Mouse (Mus musculus): ENCODE data around the gene Prex1. TPM values are rescaled to one million over a fixed set of nuclear protein-coding genes. Genes with fewer than 3 reads are reported as not detected.

The Prex1 gene
- polyA plus RNA-seq, 1 experiment from 2014 or later: 11.6 TPM

- WGBS: 80% methylated on average over 17 of the region's 17 CpGs
- no peak for ATAC-seq (replicated peaks; ENCODE audit: extremely low read depth, insufficient read depth, low FRiP score)
- no peak overlapping the region for H3K4me2 ChIP-seq (ENCODE audit: low read depth, low read length)
- H3K27me3 ChIP-seq (ENCODE audit: control insufficient read depth, insufficient read depth, low read length): no peaks in the 10 kb centered on the region
- no peak overlapping the region for H3K9ac ChIP-seq (ENCODE audit: low read length)
- H3K4me3 ChIP-seq (ENCODE audit: low read length): no peak overlapping the region
- H3K36me3 ChIP-seq (ENCODE audit: control insufficient read depth, insufficient read depth): no peaks in the 10 kb centered on the region
- no peaks in the 10 kb centered on the region for H3K9me3 ChIP-seq (replicated peaks; ENCODE audit: control insufficient read depth, low read length)
- H3K27ac ChIP-seq (ENCODE audit: low read length): no peak overlapping the region
- peaks cover 20% of the 10 kb centered on the region for H3K4me1 ChIP-seq (ENCODE audit: control insufficient read depth, insufficient read depth, low read length)
These were observed 107.0 kb downstream of the Prex1 start for GRCm38 (mm10) chr2:166606481-166607245.

- H3K27me3 ChIP-seq (ENCODE audit: control insufficient read depth, insufficient read depth, low read length): no peaks in the 10 kb centered on the region
- WGBS: 62% methylated on average over 6 of the region's 6 CpGs
- H3K9me3 ChIP-seq (replicated peaks; ENCODE audit: control insufficient read depth, low read length): no peaks in the 10 kb centered on the region
- no peak for ATAC-seq (replicated peaks; ENCODE audit: extremely low read depth, insufficient read depth, low FRiP score)
- no peak overlapping the region for H3K9ac ChIP-seq (ENCODE audit: low read length)
- peaks cover 20% of the 10 kb centered on the region for H3K4me1 ChIP-seq (ENCODE audit: control insufficient read depth, insufficient read depth, low read length)
- H3K27ac ChIP-seq (ENCODE audit: low read length): no peak overlapping the region
- no peak overlapping the region for H3K4me3 ChIP-seq (ENCODE audit: low read length)
- no peak overlapping the region for H3K4me2 ChIP-seq (ENCODE audit: low read depth, low read length)
- H3K36me3 ChIP-seq (ENCODE audit: control insufficient read depth, insufficient read depth): no peaks in the 10 kb centered on the region
These were observed 107.6 kb downstream of the Prex1 start for GRCm38 (mm10) chr2:166606053-166606452.

GRCm38 (mm10) chr2:166605164-166605831 is 108.3 kb downstream of the Prex1 start:
- peak; percentile 45; the same call in 1 of the 2 replicates for ATAC-seq (replicated peaks; ENCODE audit: extremely low read depth, insufficient read depth, low FRiP score)
- Histone ChIP-seq H3K27ac (ENCODE audit: low read length) (peak overlapping the region; percentile 39; the same call in 1 of the 2 replicates), H3K4me3 (ENCODE audit: low read length) (peak overlapping the region; percentile 7; the same call in 1 of the 2 replicates), H3K27me3 (ENCODE audit: control insufficient read depth, insufficient read depth, low read length) (no peaks in the 10 kb centered on the region), H3K4me2 (ENCODE audit: low read depth, low read length) (peak overlapping the region; percentile 43), H3K9me3 (replicated peaks; ENCODE audit: control insufficient read depth, low read length) (no peaks in the 10 kb centered on the region), H3K36me3 (ENCODE audit: control insufficient read depth, insufficient read depth) (no peaks in the 10 kb centered on the region), H3K9ac (ENCODE audit: low read length) (peak overlapping the region; percentile 44), H3K4me1 (ENCODE audit: control insufficient read depth, insufficient read depth, low read length) (peaks cover 20% of the 10 kb centered on the region)
- WGBS: 40% methylated on average over 12 of the region's 12 CpGs

GRCm38 (mm10) chr2:166602948-166603347 is 110.7 kb downstream of the Prex1 start:
- Histone ChIP-seq H3K36me3 (ENCODE audit: control insufficient read depth, insufficient read depth) (no peaks in the 10 kb centered on the region), H3K4me1 (ENCODE audit: control insufficient read depth, insufficient read depth, low read length) (peaks cover 16% of the 10 kb centered on the region), H3K4me2 (ENCODE audit: low read depth, low read length) (no peak overlapping the region), H3K9ac (ENCODE audit: low read length) (no peak overlapping the region), H3K27ac (ENCODE audit: low read length) (no peak overlapping the region), H3K9me3 (replicated peaks; ENCODE audit: control insufficient read depth, low read length) (no peaks in the 10 kb centered on the region), H3K4me3 (ENCODE audit: low read length) (no peak overlapping the region), H3K27me3 (ENCODE audit: control insufficient read depth, insufficient read depth, low read length) (no peaks in the 10 kb centered on the region)
- WGBS: 92% methylated on average over 3 of the region's 3 CpGs
- ATAC-seq (replicated peaks; ENCODE audit: extremely low read depth, insufficient read depth, low FRiP score): no peak

GRCm38 (mm10) chr2:166601420-166601819 is 112.2 kb downstream of the Prex1 start:
- Histone ChIP-seq H3K27me3 (ENCODE audit: control insufficient read depth, insufficient read depth, low read length) (no peaks in the 10 kb centered on the region), H3K4me1 (ENCODE audit: control insufficient read depth, insufficient read depth, low read length) (peaks cover 16% of the 10 kb centered on the region), H3K4me2 (ENCODE audit: low read depth, low read length) (no peak overlapping the region), H3K36me3 (ENCODE audit: control insufficient read depth, insufficient read depth) (no peaks in the 10 kb centered on the region), H3K27ac (ENCODE audit: low read length) (no peak overlapping the region), H3K9ac (ENCODE audit: low read length) (no peak overlapping the region), H3K9me3 (replicated peaks; ENCODE audit: control insufficient read depth, low read length) (no peaks in the 10 kb centered on the region), H3K4me3 (ENCODE audit: low read length) (no peak overlapping the region)
- 87% methylated on average over 18 of the region's 18 CpGs for WGBS
- ATAC-seq (replicated peaks; ENCODE audit: extremely low read depth, insufficient read depth, low FRiP score): no peak

GRCm38 (mm10) chr2:166598453-166599155 is 115.0 kb downstream of the Prex1 start:
- H3K36me3 ChIP-seq (ENCODE audit: control insufficient read depth, insufficient read depth): no peaks in the 10 kb centered on the region
- no peak overlapping the region for H3K4me3 ChIP-seq (ENCODE audit: low read length)
- no peak overlapping the region for H3K27ac ChIP-seq (ENCODE audit: low read length)
- no peak for ATAC-seq (replicated peaks; ENCODE audit: extremely low read depth, insufficient read depth, low FRiP score)
- WGBS: 86% methylated on average over 12 of the region's 12 CpGs
- no peaks in the 10 kb centered on the region for H3K27me3 ChIP-seq (ENCODE audit: control insufficient read depth, insufficient read depth, low read length)
- H3K4me1 ChIP-seq (ENCODE audit: control insufficient read depth, insufficient read depth, low read length): no peaks in the 10 kb centered on the region
- H3K4me2 ChIP-seq (ENCODE audit: low read depth, low read length): no peak overlapping the region
- H3K9ac ChIP-seq (ENCODE audit: low read length): no peak overlapping the region
- no peaks in the 10 kb centered on the region for H3K9me3 ChIP-seq (replicated peaks; ENCODE audit: control insufficient read depth, low read length)

GRCm38 (mm10) chr2:166597763-166598162 is 115.9 kb downstream of the Prex1 start:
- 70% methylated on average over 6 of the region's 6 CpGs for WGBS
- Histone ChIP-seq H3K4me2 (ENCODE audit: low read depth, low read length) (no peak overlapping the region), H3K9ac (ENCODE audit: low read length) (no peak overlapping the region), H3K36me3 (ENCODE audit: control insufficient read depth, insufficient read depth) (no peaks in the 10 kb centered on the region), H3K4me1 (ENCODE audit: control insufficient read depth, insufficient read depth, low read length) (no peaks in the 10 kb centered on the region), H3K9me3 (replicated peaks; ENCODE audit: control insufficient read depth, low read length) (no peaks in the 10 kb centered on the region), H3K4me3 (ENCODE audit: low read length) (no peak overlapping the region), H3K27ac (ENCODE audit: low read length) (no peak overlapping the region), H3K27me3 (ENCODE audit: control insufficient read depth, insufficient read depth, low read length) (no peaks in the 10 kb centered on the region)
- ATAC-seq (replicated peaks; ENCODE audit: extremely low read depth, insufficient read depth, low FRiP score): no peak

- no peaks in the 10 kb centered on the region for H3K4me1 ChIP-seq (ENCODE audit: control insufficient read depth, insufficient read depth, low read length)
- peaks cover 3% of the 10 kb centered on the region; the same call in 1 of the 2 replicates for H3K36me3 ChIP-seq (ENCODE audit: control insufficient read depth, insufficient read depth)
- H3K9ac ChIP-seq (ENCODE audit: low read length): no peak overlapping the region
- ATAC-seq (replicated peaks; ENCODE audit: extremely low read depth, insufficient read depth, low FRiP score): peak; percentile 28; the same call in 1 of the 2 replicates
- WGBS: 45% methylated on average over 21 of the region's 21 CpGs
- no peak overlapping the region for H3K4me3 ChIP-seq (ENCODE audit: low read length)
- H3K27me3 ChIP-seq (ENCODE audit: control insufficient read depth, insufficient read depth, low read length): no peaks in the 10 kb centered on the region
- H3K27ac ChIP-seq (ENCODE audit: low read length): no peak overlapping the region
- no peaks in the 10 kb centered on the region for H3K9me3 ChIP-seq (replicated peaks; ENCODE audit: control insufficient read depth, low read length)
- H3K4me2 ChIP-seq (ENCODE audit: low read depth, low read length): no peak overlapping the region
These were observed 121.4 kb downstream of the Prex1 start for GRCm38 (mm10) chr2:166592034-166592912.
